Comparison of ENCODE assay signal across 8 mouse cellular contexts in the genomic region with DNA sequence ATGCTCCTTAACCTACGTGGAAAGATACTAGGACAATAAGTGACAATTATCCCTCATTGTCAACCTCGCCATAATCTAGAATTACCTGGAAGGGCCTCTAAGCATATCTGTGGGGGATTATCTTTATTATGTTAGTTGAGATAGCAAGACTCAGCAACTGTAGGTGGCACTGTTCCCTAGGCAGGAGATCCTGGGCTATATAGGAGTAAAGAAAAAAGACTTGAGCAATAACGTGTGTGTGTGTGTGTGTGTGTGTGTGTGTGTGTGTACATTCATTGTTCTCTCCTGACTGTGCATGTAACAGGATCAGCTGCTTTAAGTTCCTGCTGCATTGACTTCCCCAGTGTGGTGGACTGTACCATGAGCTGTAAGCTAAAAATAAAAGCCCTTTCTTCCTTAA.
DNase-seq lines count a peak whose midpoint lies in the region; ATAC-seq lines count a peak whose summit lies in the region.

No protein-coding gene starts in this region.

- peak; percentile 19 for DNase-seq in adrenal gland, adult 2 months
- no peak for DNase-seq in adrenal gland, postnatal 4 days (ENCODE audit: low spot score in 2 of 2)
- peak; percentile 4 for DNase-seq in kidney, postnatal 14 days
- DNase-seq in kidney, adult 11 months, result no peak
- DNase-seq in NIH3T3 (ENCODE audit: low read depth), result peak; percentile 64
- no peak for DNase-seq in ovary, adult 18-20 months (ENCODE audit: low spot score)
- no peak for DNase-seq in layer of hippocampus, adult 8-10 months (ENCODE audit: low spot score in 2 of 2)

- peak; percentile 98 for ATAC-seq in megakaryocyte, adult 5-6 weeks (ENCODE audit: poor library complexity, severe bottlenecking)

Comparison
In these comparisons a context has a peak if more than half of its experiments do, and no peak if none do; other contexts are left out.
1. DNase-seq: peak in adrenal gland, adult 2 months (single experiment), kidney, postnatal 14 days (single experiment) and NIH3T3 (single experiment); none in adrenal gland, postnatal 4 days (0 of 2), kidney, adult 11 months (single experiment), ovary, adult 18-20 months (single experiment) and layer of hippocampus, adult 8-10 months (0 of 2).